Mouse (Mus musculus): ENCODE data around the gene Sipa1l2. TPM values are rescaled to one million over a fixed set of nuclear protein-coding genes. Genes with fewer than 3 reads are reported as not detected.

The Sipa1l2 gene
- total and polyA plus RNA-seq, 2 experiments from 2014 or later, result 11.5 to 62.2 TPM

DNA sequence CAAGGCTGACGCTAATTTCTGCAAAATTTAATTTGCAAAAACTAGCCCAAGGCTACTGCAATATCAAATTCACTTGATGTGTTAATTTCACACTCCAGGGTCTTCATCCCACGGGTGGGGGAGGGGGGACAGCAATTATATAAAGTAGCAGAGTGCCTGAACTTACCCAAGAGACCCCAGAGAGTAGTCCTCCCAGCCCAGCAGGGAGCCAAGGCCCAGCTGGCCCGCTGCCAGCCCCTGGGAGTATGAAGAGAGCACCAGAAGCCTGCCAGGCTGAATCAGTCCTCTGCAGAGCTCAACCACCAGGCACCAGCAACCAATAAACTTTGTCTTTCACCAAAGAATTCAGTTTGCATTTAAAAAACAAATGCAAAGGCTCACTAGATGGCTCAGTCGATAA lies 59.8 kb downstream of the Sipa1l2 start:
- Histone ChIP-seq H3K4me2 (ENCODE audit: low read depth, low read length) (no peak overlapping the region), H3K4me3 (ENCODE audit: low read length) (no peak overlapping the region), H3K9me3 (ENCODE audit: low read length) (no peaks in the 10 kb centered on the region), H3K27me3 (ENCODE audit: insufficient read depth, low read length) (no peaks in the 10 kb centered on the region), H3K36me3 (ENCODE audit: insufficient read depth, low read length) (no peaks in the 10 kb centered on the region), H3K4me1 (ENCODE audit: insufficient read depth, low read length) (peaks cover 11% of the 10 kb centered on the region), H3K27ac (no peak overlapping the region), H3K9ac (replicated peaks; ENCODE audit: low read length) (no peak overlapping the region)
- no peak for TF ChIP-seq CTCF (IDR thresholded peaks at IDR 0.05; ENCODE audit: low read depth)
- peak; percentile 54 for DNase-seq (ENCODE audit: low spot score)
- no peak for ATAC-seq
- 20% methylated on average over 4 of the region's 4 CpGs for WGBS

DNA sequence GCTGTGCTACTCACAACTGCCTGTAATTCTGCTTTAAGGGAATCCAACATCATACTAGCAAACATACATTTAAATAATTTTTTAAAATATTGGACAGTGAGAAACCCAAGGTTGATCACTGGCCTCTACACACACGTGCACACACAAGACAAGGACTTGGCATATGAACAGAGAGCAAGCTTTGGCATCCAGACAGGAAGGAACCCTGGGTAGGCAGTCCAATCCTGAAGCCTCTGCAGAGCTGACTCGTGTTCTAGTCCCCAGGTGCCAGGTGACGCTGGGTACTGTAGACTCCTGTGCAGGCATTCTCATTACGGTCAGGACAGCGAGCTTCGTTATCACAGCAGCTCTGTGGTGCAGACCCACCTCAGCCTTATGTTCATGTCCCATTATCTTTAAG lies 60.4 kb downstream of the Sipa1l2 start:
- no peak for TF ChIP-seq CTCF (IDR thresholded peaks at IDR 0.05; ENCODE audit: low read depth)
- H3K27ac ChIP-seq, result no peak overlapping the region
- 64% methylated on average over 6 of the region's 6 CpGs for WGBS

DNA sequence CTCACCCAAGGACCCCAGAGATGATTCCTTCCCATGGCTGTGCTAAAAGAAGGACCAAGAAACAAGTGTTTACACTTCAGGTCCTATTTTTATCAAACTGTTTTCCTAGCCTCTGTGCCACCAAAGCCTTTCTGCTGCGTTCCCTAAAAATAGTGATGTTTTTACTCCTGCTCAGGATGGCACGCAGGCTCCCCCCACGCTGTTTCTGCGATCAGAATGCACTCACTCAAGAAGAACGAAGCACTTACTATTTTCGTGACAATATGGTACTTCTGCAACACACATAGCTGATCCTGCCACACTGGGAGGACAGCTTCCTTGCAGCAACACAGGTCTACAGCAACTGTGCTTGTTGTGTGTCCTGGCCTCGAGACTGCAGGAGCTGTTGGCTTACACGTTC lies 62.3 kb downstream of the Sipa1l2 start:
- no peak overlapping the region for H3K4me2 ChIP-seq (ENCODE audit: low read depth, low read length)
- no peak overlapping the region for H3K27ac ChIP-seq
- no peaks in the 10 kb centered on the region for H3K36me3 ChIP-seq (ENCODE audit: insufficient read depth, low read length)
- no peak overlapping the region for H3K4me3 ChIP-seq (ENCODE audit: low read length)
- peaks cover 15% of the 10 kb centered on the region for H3K4me1 ChIP-seq (ENCODE audit: insufficient read depth, low read length)
- H3K27me3 ChIP-seq (ENCODE audit: insufficient read depth, low read length), result no peaks in the 10 kb centered on the region
- TF ChIP-seq CTCF (IDR thresholded peaks at IDR 0.05; ENCODE audit: low read depth), result no peak
- H3K9me3 ChIP-seq (ENCODE audit: low read length), result no peaks in the 10 kb centered on the region
- DNase-seq (ENCODE audit: low spot score), result no peak
- WGBS, result 75% methylated on average over 8 of the region's 8 CpGs
- H3K9ac ChIP-seq (replicated peaks; ENCODE audit: low read length), result no peak overlapping the region
- ATAC-seq, result no peak

More for the DNA sequence above, 60.4 kb downstream of the Sipa1l2 start:
- no peak for DNase-seq (ENCODE audit: low spot score)
- Histone ChIP-seq H3K4me3 (ENCODE audit: low read length) (no peak overlapping the region), H3K4me2 (ENCODE audit: low read depth, low read length) (no peak overlapping the region), H3K9me3 (ENCODE audit: low read length) (no peaks in the 10 kb centered on the region), H3K4me1 (ENCODE audit: insufficient read depth, low read length) (peaks cover 17% of the 10 kb centered on the region), H3K36me3 (ENCODE audit: insufficient read depth, low read length) (no peaks in the 10 kb centered on the region), H3K27me3 (ENCODE audit: insufficient read depth, low read length) (no peaks in the 10 kb centered on the region), H3K9ac (replicated peaks; ENCODE audit: low read length) (no peak overlapping the region)
- ATAC-seq, result no peak

DNA sequence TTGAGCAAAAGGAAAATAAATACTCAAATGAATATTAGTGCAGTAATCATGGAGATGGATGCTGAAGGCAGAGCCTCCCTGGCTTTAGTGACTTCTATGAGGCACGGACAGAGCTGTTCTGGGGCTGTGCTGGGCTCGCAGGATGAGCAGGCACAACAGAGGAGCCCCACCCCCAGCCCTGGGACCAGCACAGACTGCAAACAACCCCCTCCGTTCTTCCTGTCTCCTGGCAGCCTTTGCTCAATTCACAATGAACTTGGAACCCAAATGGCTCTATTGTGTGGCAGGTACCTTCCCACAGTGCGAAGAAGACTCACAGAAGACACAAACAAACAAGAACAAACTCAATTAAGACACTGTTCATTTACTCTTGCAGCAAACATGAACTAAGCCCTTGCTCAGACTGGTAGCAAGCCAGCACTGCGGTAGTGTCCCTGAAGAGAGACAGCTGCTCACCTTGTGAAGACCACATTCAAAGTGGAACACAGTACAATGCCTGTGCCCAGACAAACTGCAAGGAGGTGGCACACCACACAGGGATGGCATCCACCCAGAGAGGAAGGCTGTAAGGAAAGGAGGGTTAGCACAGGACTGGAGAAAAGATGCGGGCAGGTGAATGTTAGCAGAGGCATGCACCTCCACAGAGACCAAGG lies 64.9 kb downstream of the Sipa1l2 start:
- 28% methylated on average over 6 of the region's 6 CpGs for WGBS
- Histone ChIP-seq H3K9ac (replicated peaks; ENCODE audit: low read length) (no peak overlapping the region), H3K27ac (0 out of 2 replicates have a peak overlapping the region, but pooled peaks have one; percentile 5), H3K4me2 (ENCODE audit: low read depth, low read length) (no peak overlapping the region), H3K27me3 (ENCODE audit: insufficient read depth, low read length) (no peaks in the 10 kb centered on the region), H3K4me3 (ENCODE audit: low read length) (no peak overlapping the region), H3K36me3 (ENCODE audit: insufficient read depth, low read length) (no peaks in the 10 kb centered on the region), H3K4me1 (ENCODE audit: insufficient read depth, low read length) (peaks cover 15% of the 10 kb centered on the region), H3K9me3 (ENCODE audit: low read length) (no peaks in the 10 kb centered on the region)
- no peak for TF ChIP-seq CTCF (IDR thresholded peaks at IDR 0.05; ENCODE audit: low read depth)
- DNase-seq (ENCODE audit: low spot score) (no peak), ATAC-seq (peak; percentile 34; the same call in 1 of the 2 replicates)

DNA sequence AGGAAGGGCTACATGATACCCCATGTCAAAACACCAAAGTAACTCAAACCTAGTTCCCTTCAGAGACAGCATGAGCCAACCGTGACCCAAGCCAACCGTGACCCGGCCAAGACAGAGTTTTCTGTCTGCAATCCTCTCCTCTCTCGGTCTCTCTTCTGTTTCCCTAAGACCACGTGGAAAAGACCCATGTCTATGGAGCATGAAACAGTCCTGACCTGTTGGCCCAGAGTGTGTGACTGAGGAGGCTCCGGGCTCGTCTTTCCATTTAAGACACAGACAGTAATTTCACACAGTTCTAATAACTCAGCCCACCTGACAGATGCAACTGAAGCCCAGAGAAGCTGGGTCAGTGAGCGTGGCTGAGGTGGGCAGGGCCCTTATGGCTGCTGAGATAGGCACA lies 65.8 kb downstream of the Sipa1l2 start:
- no peak for ATAC-seq
- peaks cover 15% of the 10 kb centered on the region for H3K4me1 ChIP-seq (ENCODE audit: insufficient read depth, low read length)

DNA sequence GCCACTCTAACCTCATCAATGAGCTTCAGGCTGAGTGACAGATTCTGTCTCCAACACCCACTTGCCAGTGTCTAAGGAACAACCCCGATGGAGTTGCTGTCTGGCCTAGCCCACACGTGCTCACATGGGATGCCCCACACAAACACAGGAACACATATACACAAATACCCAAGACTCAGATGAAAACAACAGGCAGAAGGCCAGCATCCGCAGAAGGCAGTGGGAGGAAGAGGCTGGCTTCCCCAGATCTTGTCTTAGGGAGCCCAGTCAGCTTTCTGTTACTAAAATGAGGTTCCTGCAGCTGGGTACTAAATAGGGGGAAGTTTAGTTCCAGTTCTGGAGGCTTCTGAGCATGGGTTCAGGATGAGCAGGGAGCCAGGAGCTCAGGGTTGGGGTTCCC lies 66.8 kb downstream of the Sipa1l2 start:
- no peaks in the 10 kb centered on the region for H3K9me3 ChIP-seq (ENCODE audit: low read length)
- H3K4me1 ChIP-seq (ENCODE audit: insufficient read depth, low read length), result peaks cover 15% of the 10 kb centered on the region
- TF ChIP-seq CTCF (IDR thresholded peaks at IDR 0.05; ENCODE audit: low read depth), result no peak
- H3K27me3 ChIP-seq (ENCODE audit: insufficient read depth, low read length), result no peaks in the 10 kb centered on the region
- ATAC-seq (no peak), DNase-seq (ENCODE audit: low spot score) (no peak)
- H3K9ac ChIP-seq (replicated peaks; ENCODE audit: low read length), result no peak overlapping the region
- no peak overlapping the region for H3K4me3 ChIP-seq (ENCODE audit: low read length)
- WGBS, result 79% methylated on average over 3 of the region's 3 CpGs
- H3K27ac ChIP-seq, result no peak overlapping the region
- no peak overlapping the region for H3K4me2 ChIP-seq (ENCODE audit: low read depth, low read length)
- no peaks in the 10 kb centered on the region for H3K36me3 ChIP-seq (ENCODE audit: insufficient read depth, low read length)

More for the DNA sequence above, 65.8 kb downstream of the Sipa1l2 start:
- WGBS, result 81% methylated on average over 8 of the region's 8 CpGs
- Histone ChIP-seq H3K9ac (replicated peaks; ENCODE audit: low read length) (no peak overlapping the region), H3K4me3 (ENCODE audit: low read length) (no peak overlapping the region), H3K36me3 (ENCODE audit: insufficient read depth, low read length) (no peaks in the 10 kb centered on the region), H3K27me3 (ENCODE audit: insufficient read depth, low read length) (no peaks in the 10 kb centered on the region), H3K4me2 (ENCODE audit: low read depth, low read length) (no peak overlapping the region), H3K27ac (no peak overlapping the region), H3K9me3 (ENCODE audit: low read length) (no peaks in the 10 kb centered on the region)
- TF ChIP-seq CTCF (IDR thresholded peaks at IDR 0.05; ENCODE audit: low read depth), result no peak
- no peak for DNase-seq (ENCODE audit: low spot score)

DNA sequence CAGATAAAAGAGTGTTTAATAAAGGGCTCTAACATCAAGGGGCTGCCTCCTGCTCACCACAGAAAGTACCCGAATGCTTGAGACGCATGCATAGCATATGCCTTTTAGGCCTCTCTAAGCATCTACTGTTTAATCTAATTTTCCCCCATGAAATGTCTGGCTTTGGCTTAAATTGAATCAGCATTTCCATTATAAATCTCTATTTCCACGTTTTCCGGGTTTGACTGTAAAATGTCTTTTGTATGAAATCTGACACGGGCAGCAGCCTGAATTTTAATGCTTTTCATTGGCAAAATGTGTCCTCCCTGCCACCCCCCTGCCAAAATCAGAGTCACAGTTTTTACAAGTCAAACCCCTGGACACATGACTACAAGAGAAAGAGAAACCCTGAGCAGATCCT lies 69.6 kb downstream of the Sipa1l2 start:
- no peak overlapping the region for H3K4me2 ChIP-seq (ENCODE audit: low read depth, low read length)
- H3K9ac ChIP-seq (replicated peaks; ENCODE audit: low read length), result no peak overlapping the region
- TF ChIP-seq CTCF (IDR thresholded peaks at IDR 0.05; ENCODE audit: low read depth), result no peak
- H3K4me3 ChIP-seq (ENCODE audit: low read length), result no peak overlapping the region
- ATAC-seq, result no peak
- WGBS, result 40% methylated on average over 5 of the region's 5 CpGs
- no peaks in the 10 kb centered on the region for H3K27me3 ChIP-seq (ENCODE audit: insufficient read depth, low read length)
- no peaks in the 10 kb centered on the region for H3K9me3 ChIP-seq (ENCODE audit: low read length)
- H3K36me3 ChIP-seq (ENCODE audit: insufficient read depth, low read length), result no peaks in the 10 kb centered on the region
- peaks cover 12% of the 10 kb centered on the region for H3K4me1 ChIP-seq (ENCODE audit: insufficient read depth, low read length)
- DNase-seq (ENCODE audit: low spot score), result no peak
- no peak overlapping the region for H3K27ac ChIP-seq

Measured in hindbrain, postnatal 0 days (tissue).